Mouse (Mus musculus): Measurements from ENCODE around the gene Clps. TPM values are rescaled to one million over a fixed set of nuclear protein-coding genes. Genes with fewer than 3 reads are reported as not detected.

Gene Clps
- polyA plus RNA-seq, 1 experiment from 2014 or later = not detected

DNA sequence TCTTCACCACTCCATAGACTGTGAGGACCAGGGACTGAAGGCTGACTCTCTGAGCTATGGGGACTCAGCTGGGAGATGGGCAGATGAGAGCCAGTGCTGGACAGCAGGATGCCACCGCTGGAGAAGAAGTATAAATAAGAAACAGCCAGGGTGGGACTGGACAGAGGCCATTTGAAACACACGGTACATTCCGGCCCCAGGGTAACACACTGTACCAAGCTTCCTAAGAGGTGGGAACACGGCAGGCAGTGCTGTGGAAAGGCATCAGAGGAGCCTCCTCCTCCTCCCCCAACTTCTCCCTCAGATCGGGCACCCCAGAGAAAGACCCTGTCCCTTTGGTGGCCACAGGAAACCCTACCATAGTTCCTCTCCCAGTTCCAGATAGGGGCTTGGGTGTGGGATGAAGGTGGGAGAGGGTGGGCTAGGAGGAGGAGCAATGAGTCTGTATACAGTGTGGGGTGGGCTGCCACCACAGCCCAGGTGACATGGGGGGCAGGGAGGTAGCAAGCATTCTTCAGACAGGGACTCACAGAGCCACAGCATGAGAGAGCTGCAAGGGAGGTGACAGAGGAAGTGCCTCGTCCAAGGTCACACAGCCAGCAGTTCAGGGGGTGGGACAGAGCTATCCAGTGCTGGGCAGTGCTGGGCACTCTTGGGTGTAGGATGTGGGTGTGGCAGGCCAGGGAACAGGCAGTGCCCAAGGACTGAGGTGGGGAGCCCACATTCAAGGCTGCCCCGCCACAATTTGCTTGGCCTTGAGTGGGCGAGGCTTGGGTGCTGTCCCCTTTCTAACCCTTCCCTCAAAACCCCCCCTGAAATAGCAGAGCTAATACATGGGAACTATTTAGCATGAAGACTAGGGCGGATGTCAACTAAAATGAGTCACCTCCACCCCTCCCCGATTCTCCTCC, 44.9 kb downstream of the Clps start:
- 74% methylated on average over 10 of the region's 10 CpGs for WGBS

DNA sequence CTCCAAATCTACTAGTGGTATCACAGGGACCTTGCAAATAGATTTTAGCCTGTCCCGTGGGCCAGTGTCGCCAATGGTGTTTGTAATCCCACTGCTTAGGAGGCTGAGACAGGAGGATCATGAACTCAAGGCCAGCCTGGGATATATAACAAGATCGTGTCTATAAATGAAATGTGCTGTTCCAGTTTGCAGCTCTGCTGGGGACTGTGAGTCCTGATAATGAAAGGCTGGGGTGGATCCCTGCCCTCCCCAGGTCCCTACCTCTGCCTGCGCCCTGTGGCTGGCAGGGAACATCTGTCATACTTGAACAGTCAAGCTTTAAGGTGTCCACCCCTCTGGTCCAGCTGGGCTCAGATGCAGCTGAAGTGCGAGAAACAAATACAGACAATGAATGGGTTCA, 46.0 kb downstream of the Clps start:
- Histone ChIP-seq H3K4me1 (peaks cover 25% of the 10 kb centered on the region), H3K27me3 (0 out of 2 replicates have a peak, but pooled peaks cover 4% of the 10 kb centered on the region), H3K9ac (replicated peaks) (no peak overlapping the region), H3K36me3 (no peaks in the 10 kb centered on the region), H3K4me3 (no peak overlapping the region), H3K4me2 (replicated peaks) (no peak overlapping the region), H3K9me3 (no peaks in the 10 kb centered on the region), H3K27ac (replicated peaks) (no peak overlapping the region)
- no peak for ATAC-seq (replicated peaks)
- 73% methylated on average over 5 of the region's 5 CpGs for WGBS

More for the DNA sequence above, 44.9 kb downstream of the Clps start:
- Histone ChIP-seq H3K9me3 (no peaks in the 10 kb centered on the region), H3K27ac (replicated peaks) (no peak overlapping the region), H3K36me3 (no peaks in the 10 kb centered on the region), H3K4me3 (no peak overlapping the region), H3K9ac (replicated peaks) (no peak overlapping the region), H3K4me1 (peaks cover 23% of the 10 kb centered on the region), H3K4me2 (replicated peaks) (no peak overlapping the region), H3K27me3 (0 out of 2 replicates have a peak, but pooled peaks cover 4% of the 10 kb centered on the region)
- ATAC-seq (replicated peaks) = no peak

DNA sequence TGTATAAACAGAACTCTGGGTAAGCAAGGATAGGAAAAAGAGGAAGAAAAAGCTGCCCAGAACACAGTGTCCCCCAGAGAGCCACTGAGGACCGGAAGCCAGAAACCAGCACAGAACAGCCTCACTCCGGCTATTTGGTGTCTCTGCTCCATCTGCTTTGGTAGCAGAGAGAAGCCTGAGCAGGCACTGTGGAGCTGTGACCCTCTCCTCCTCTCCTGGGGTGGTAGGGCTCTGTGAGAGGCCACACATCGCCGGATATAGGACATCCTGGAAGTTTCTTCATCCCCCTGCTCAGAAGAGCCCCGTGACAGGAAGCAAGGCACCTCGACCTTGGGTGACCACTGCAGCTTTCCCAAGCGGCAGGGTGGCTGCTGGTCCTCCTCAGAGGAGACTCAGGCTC, 46.7 kb downstream of the Clps start:
- Histone ChIP-seq H3K4me3 (no peak overlapping the region), H3K9me3 (no peaks in the 10 kb centered on the region), H3K27ac (replicated peaks) (no peak overlapping the region), H3K9ac (replicated peaks) (no peak overlapping the region), H3K27me3 (0 out of 2 replicates have a peak, but pooled peaks cover 4% of the 10 kb centered on the region), H3K4me2 (replicated peaks) (no peak overlapping the region), H3K36me3 (no peaks in the 10 kb centered on the region), H3K4me1 (peaks cover 25% of the 10 kb centered on the region)
- WGBS = 72% methylated on average over 7 of the region's 7 CpGs
- no peak for ATAC-seq (replicated peaks)

DNA sequence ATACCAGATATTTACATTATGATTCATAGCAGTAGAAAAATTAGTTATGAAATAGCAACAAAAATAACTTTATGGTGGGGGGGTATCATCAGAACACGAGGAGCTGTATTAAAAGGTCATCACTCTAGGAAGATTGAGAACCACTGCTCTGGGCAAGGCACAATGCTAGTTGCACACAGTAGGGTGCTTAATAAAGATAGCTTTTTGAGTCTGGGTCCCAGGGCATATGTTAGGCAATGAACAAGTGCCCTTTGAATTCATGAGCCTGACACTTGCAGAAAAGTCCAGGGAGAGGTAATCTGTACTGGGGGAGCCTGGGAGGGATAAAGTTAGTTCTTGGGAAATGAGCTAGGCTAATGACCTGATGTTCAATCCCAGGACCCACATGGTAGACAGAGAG, 47.2 kb downstream of the Clps start:
- no peaks in the 10 kb centered on the region for H3K36me3 ChIP-seq
- H3K4me3 ChIP-seq = no peak overlapping the region
- no peaks in the 10 kb centered on the region for H3K9me3 ChIP-seq
- no peak overlapping the region for H3K4me2 ChIP-seq (replicated peaks)
- peaks cover 20% of the 10 kb centered on the region for H3K4me1 ChIP-seq
- 0 out of 2 replicates have a peak, but pooled peaks cover 4% of the 10 kb centered on the region for H3K27me3 ChIP-seq
- ATAC-seq (replicated peaks) = no peak
- 92% methylated on average over 1 of the region's 1 CpGs for WGBS
- H3K9ac ChIP-seq (replicated peaks) = no peak overlapping the region
- H3K27ac ChIP-seq (replicated peaks) = no peak overlapping the region

DNA sequence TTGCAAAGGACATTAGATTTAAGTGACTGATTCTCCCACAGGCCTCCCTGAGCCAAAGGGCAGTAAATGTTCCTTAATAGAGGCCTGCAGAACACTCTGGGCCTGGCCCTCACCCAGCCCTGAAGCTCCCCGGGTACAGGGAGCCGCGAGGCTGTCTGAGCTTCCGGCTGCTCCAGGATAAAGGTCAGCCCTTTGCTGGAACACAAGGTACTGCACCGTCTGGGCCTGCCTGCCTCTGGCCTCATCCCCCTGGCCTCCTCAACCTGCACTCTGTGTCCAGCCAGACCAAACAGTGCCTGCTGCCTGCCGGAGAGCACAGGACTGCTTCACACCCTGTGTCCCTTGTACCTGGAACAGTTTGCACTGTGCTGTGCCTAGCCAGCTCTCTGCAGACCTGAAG, 47.9 kb downstream of the Clps start:
- H3K27me3 ChIP-seq = 0 out of 2 replicates have a peak, but pooled peaks cover 4% of the 10 kb centered on the region
- 50% methylated on average over 6 of the region's 6 CpGs for WGBS
- no peak for ATAC-seq (replicated peaks)
- H3K9me3 ChIP-seq = no peaks in the 10 kb centered on the region
- no peak overlapping the region for H3K4me3 ChIP-seq
- H3K9ac ChIP-seq (replicated peaks) = no peak overlapping the region
- no peak overlapping the region for H3K4me2 ChIP-seq (replicated peaks)
- peaks cover 14% of the 10 kb centered on the region for H3K4me1 ChIP-seq
- no peaks in the 10 kb centered on the region for H3K36me3 ChIP-seq
- no peak overlapping the region for H3K27ac ChIP-seq (replicated peaks)

DNA sequence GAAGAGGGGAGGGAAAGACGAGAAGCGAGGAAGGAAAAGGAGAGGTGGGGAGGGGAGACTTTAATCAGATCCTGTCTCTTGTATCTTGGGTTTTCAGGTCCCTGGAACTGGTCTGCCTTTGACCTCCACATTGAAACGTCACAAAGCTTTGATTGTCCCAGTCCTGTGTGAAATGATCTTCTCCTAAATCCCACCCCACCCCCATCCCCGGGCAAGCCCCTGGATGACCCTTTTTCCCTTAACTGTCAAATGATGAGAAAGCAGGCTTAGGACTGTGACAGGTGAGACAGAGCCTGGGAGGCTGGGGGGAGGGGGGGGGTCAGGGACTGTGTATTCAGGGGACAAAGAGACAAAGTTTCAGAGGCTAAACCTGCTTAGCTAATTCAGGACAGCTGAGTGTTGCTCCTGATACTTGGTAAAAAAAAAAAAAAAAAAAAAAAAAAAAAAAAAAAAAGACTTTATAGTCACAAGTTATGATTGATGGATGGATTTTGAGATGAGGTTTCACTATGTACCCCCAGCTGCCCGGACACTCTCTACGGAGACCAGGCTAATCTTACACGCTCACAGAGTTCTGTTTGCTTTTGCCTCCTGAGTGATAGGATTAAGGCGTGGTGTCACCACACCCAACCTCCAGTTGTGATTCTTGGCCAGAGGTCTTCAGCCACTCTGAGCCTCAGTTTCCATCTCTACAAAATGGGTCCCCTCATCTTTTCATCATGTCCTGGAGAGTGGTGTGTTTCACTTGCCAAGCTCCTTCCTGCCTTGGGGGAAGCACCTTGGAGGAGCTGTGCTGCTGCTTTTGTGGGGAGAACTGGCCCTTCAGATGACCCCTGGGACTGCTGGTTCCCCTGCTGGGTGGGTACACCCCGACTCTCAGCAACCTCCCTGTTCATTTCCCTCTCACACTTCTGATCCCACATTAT, 48.7 kb downstream of the Clps start:
- 0 out of 2 replicates have a peak, but pooled peaks cover 6% of the 10 kb centered on the region for H3K4me1 ChIP-seq
- ATAC-seq (replicated peaks) = no peak
- H3K9me3 ChIP-seq = no peaks in the 10 kb centered on the region
- H3K27ac ChIP-seq (replicated peaks) = no peak overlapping the region
- 0 out of 2 replicates have a peak, but pooled peaks cover 4% of the 10 kb centered on the region for H3K27me3 ChIP-seq
- WGBS = 38% methylated on average over 9 of the region's 9 CpGs
- no peak overlapping the region for H3K4me3 ChIP-seq
- no peaks in the 10 kb centered on the region for H3K36me3 ChIP-seq
- no peak overlapping the region for H3K9ac ChIP-seq (replicated peaks)
- H3K4me2 ChIP-seq (replicated peaks) = no peak overlapping the region

DNA sequence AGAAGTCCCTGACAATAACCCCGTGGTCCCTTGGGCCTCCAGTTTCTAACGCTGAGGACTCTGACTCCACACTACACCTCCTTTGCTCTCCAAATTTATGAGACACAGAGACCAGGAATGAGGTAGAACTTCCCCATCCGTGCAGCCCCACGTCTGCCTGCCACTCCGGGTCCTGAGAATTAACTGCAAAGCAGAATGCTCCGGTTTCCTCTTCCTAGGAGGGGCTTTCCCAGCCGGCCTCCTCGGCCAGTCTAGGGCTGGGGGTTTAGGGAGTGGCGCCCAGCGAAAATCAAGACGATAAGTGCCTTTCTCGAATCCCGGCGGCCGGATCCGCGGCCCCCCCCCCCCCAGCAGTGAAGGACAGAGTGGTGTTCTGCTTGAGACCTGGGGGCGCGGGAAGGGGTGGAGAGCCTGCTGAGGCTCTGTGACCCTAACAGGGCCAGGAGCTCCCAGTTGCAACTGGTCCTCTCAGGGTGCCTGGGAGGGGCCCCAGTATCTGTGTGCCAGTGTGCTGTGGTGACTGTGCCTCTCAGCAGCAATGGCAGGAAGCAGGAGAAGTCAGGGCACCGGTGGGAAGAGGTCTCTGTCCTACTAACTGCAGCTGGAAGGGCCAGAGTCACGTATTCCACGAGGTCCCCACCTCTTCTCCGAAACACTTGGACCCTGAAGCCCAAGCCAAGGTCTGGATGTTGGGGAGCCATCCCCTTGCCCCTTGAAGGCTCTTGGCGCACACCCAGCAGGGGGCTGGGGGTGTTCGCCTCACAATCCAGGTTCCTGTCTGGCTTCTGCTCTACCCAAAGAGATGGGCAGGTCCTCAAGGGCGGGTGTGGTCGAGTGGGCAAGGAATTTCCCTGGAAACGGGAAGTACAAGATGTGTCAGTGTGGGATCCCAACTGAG, 49.9 kb downstream of the Clps start:
- no peak overlapping the region for H3K4me3 ChIP-seq
- H3K4me1 ChIP-seq = 0 out of 2 replicates have a peak, but pooled peaks cover 6% of the 10 kb centered on the region
- H3K9me3 ChIP-seq = no peaks in the 10 kb centered on the region
- WGBS = 5% methylated on average over 28 of the region's 28 CpGs
- no peaks in the 10 kb centered on the region for H3K36me3 ChIP-seq
- H3K4me2 ChIP-seq (replicated peaks) = no peak overlapping the region
- H3K27me3 ChIP-seq = 0 out of 2 replicates have a peak, but pooled peaks cover 4% of the 10 kb centered on the region
- H3K27ac ChIP-seq (replicated peaks) = no peak overlapping the region
- H3K9ac ChIP-seq (replicated peaks) = no peak overlapping the region
- no peak for ATAC-seq (replicated peaks)

Small RNA genes lying within 50 kb of the gene (microRNA-seq; reads per million reads assigned to microRNA genes)
- gene Gm25195 = not detected
- gene Mir6969 = not detected

Other genes with a start within 250 kb of the Clps start
- 25.9 and 27.4 TPM in 2 replicates for gene Fance, start 247.2 kb downstream of the Clps start, polyA plus RNA-seq (2015; fragmentation: Nextera tagmentation; extraction: Ambion mirVana)
- gene Rpl10a, start 232.3 kb downstream of the Clps start, polyA plus RNA-seq (2015; fragmentation: Nextera tagmentation; extraction: Ambion mirVana) = 359 and 384 TPM in 2 replicates
- gene Tead3, start 209.9 kb downstream of the Clps start, polyA plus RNA-seq (2015; fragmentation: Nextera tagmentation; extraction: Ambion mirVana) = 1.9 TPM in 2 replicates
- 1.2 and 1.8 TPM in 2 replicates for gene Tulp1, start 195.5 kb downstream of the Clps start, polyA plus RNA-seq (2015; fragmentation: Nextera tagmentation; extraction: Ambion mirVana)
- 32.8 and 34.6 TPM in 2 replicates for gene Fkbp5, start 43.2 kb downstream of the Clps start, polyA plus RNA-seq (2015; fragmentation: Nextera tagmentation; extraction: Ambion mirVana)
- gene Armc12, start 30.0 kb downstream of the Clps start, polyA plus RNA-seq (2015; fragmentation: Nextera tagmentation; extraction: Ambion mirVana) = not detected in 2 replicates
- gene Clpsl2, start 11.4 kb downstream of the Clps start, polyA plus RNA-seq (2015; fragmentation: Nextera tagmentation; extraction: Ambion mirVana) = not detected in 2 replicates
- gene Lhfpl5, start 14.9 kb upstream of the Clps start, polyA plus RNA-seq (2015; fragmentation: Nextera tagmentation; extraction: Ambion mirVana) = 5.3 and 6.2 TPM in 2 replicates
- 103 and 112 TPM in 2 replicates for gene Srpk1, start 61.9 kb upstream of the Clps start, polyA plus RNA-seq (2015; fragmentation: Nextera tagmentation; extraction: Ambion mirVana)
- 1.4 and 1.7 TPM in 2 replicates for gene Slc26a8, start 129.5 kb upstream of the Clps start, polyA plus RNA-seq (2015; fragmentation: Nextera tagmentation; extraction: Ambion mirVana)
- 29.2 and 30.7 TPM in 2 replicates for gene Mapk14, start 130.6 kb upstream of the Clps start, polyA plus RNA-seq (2015; fragmentation: Nextera tagmentation; extraction: Ambion mirVana)
- gene AC170998.1, start 165.3 kb upstream of the Clps start, polyA plus RNA-seq (2015; fragmentation: Nextera tagmentation; extraction: Ambion mirVana) = 2.3 and 2.6 TPM in 2 replicates
- gene Mapk13, start 208.5 kb upstream of the Clps start, polyA plus RNA-seq (2015; fragmentation: Nextera tagmentation; extraction: Ambion mirVana) = 0.33 and 0.85 TPM in 2 replicates
- gene Brpf3, start 240.3 kb upstream of the Clps start, polyA plus RNA-seq (2015; fragmentation: Nextera tagmentation; extraction: Ambion mirVana) = 8.0 TPM in 2 replicates

All from forebrain, embryonic 15.5 days (tissue).